Mouse (Mus musculus) forelimb bud, embryonic 11.5 days (tissue): ENCODE results near the gene Slc31a2.
"Not testable (repeated sequence)": the region's sequence is repeated elsewhere in the genome, so short reads cannot be mapped to it uniquely, and the experiment has no call there.

Source experiments
- DNase-seq: peaks from one replicate; pipeline ENCODE4 v3.0.0-alpha.2; 2012; ENCODE audit warnings: low read depth, low spot score

Slc31a2 gene

DNA sequence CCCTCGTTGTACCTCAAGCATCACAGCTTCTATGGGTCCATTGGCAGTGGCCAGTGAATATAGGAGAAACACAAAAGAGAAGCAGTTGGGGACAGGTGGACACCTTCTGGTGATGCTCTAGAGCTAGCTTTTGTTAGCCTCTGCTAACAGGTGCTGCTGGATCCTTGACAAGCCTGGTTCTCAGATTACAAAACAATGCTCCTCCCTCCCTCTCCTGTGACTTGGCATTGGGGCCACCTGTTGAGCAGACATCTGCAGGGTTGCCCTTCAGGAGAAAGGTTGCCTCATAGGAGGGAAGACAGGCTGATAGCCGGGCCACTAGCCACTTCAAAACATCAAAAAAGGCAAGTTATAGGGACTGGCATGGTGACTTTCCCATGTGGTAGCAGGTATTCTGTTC lies at the start of gene Slc31a2:
Slc31a2 (plus strand) TSS at position 287 of the 400 bp plus-strand sequence.
- no peak for DNase-seq

DNA sequence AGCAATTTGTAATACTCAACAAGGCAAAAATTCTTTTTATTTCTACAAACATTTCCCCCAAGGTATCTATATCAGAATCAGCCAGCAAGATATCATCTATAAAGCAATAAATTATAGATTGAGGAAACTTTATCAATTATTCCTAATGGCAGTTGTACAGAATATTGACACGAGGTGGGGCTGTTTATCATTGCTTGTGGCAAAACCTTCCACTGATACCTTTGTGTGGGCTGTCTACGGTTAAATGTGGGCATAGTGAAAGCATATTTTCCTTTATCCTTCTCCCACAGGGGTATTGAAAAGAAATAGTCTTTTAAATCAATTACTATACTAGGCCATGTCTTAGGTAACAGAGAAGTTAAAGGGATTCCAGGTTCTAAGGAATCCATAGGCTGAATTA lies 48.9 kb upstream of the Slc31a2 start:
- DNase-seq, result no peak

DNA sequence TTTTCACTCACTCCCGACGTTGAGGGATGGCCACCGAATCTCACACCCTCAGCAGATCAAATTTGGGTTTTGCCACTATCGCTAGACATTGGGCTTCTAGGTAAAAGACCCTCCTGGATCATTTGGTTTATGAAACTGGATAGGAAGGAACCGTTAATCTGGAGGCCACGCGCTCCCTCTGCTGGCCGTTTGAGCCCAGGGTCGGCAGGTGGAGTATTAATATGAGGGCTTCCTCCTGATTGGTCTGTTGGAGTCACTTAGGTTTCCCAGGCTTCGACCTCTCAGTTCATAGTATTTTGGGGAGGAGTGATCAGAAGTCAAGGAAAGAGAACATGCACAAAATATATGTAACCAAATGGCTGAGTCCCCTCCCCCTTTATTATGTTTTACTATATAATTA lies 34.0 kb upstream of the Slc31a2 start:
- DNase-seq, result peak; percentile 26

DNA sequence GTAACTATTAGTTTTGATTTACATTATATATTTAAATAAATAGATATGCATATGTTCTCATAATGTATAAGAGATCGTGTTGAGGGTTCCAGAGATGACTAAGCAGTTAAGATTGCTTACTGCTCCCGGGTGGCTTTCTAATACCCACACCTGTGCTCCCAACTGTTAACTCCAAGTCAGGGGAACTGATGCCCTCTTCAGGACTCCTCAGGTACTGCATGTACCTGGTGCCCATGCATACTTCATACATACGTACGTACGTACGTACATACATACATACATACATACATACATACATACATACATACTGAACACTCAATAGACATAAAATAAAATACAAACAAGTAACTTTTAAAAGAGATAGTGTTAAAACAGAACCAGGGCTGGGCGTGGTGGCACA lies 32.9 kb upstream of the Slc31a2 start:
- DNase-seq, result no peak

DNA sequence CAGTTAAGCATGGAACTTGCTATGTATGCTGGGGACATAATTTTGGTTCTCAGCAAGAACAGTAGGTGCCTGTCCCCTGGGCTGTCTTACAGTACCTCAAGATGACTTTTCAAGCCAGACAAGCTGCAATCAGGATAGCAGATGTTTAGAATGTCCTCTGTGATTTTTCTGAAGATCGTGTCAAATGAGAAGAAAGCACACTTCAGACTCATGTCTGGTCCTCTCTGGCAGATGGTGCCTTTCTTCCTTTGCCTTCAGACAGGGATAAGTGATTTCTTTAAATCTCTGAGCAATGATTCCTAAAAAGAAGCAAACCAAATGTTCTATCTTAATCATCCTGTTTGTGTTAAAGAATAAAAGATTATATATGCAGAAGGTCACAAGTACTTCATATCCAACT lies 32.2 kb upstream of the Slc31a2 start:
- no peak for DNase-seq

DNA sequence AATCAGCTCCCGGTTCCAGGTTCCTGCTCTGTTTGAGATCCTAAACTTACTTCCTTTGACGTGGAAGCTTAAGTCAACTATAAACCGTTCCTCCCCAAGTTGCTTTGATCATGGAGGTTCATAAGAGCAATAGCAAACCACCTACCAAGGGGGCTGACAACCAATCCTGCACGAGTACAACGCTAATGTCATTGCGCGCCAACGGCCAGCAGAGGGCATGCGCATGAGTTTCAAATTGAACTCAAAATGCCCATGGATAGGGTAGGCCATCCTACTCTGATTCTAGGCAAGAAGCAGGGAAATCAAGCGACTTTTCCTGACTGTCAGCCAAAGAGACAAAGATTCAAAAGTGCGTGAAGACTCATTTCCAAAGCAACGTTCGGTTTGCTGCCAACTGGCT lies 31.6 kb upstream of the Slc31a2 start, which contains the start of gene Zfp37:
Zfp37 (minus strand) TSS at position 279 of the 400 bp plus-strand sequence.
- DNase-seq, result no peak

DNA sequence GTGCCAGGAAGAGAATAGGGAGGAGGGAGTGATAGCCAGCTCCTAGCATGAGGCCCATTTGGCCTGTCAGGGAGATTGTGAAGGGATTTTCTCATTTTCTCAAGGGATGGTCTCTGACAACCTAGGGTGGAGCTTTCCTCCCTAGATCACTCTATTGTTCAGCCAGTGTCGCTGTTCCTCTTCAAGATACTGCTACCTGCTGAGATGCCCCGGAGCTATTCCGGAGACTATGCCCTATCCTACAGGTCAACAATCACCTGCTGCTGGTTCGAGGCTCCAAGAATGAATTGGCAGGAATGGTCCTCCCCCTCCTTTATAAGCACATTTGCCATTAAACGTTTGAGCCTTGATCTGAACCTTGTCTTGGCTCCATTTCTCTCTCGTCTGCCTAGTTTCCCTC lies 21.8 kb upstream of the Slc31a2 start:
- no peak for DNase-seq

DNA sequence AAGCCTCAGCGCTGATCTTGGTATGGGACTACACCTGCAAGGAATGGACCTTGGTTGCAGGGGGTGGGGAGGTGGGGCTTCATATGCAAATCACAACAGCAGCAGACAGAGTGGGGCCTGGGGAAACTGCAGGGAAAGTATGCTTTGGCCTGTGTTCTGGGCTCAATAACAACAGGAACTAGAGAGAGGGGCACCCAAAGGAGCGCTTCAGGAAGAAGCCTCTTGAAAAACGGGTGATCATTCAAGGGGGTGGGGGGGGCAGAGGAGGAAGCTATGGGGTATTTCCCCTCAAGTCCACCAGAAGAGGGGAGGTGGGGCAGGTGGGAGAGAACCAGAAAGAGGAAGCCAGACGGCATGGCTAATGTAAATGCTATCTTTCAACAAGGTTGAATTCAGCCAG lies 14.0 kb upstream of the Slc31a2 start:
- no peak for DNase-seq

DNA sequence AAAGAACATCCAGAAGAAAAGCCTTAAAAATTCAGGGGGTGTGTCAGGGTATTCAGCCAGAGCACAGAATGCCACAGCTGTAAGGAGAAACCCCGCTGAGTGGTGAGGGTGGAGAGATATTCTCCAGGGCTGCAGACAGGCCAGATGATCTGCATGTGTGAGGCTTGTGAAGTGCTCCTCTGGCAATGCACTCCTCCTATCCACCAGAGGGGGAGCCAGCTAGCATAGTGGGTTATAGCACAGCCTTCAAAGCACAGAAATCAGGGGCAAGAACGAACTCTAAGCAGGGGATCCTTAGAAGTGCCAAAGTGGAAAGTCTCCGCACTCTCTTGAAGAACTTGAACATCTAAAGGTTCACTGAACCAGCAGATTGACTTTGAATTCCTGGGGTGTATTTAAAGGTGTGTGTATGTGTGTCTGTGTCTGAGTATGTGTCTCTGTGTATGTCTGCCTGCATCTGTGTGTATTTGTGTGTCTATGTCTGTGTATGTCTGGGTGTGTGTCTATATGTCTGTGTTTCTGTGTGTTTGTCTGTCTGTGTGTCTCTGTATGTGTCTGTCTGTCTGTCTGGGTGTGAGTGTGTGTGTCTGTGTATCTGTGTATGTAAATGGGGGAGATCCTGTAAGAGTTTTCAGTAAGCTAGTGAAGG lies 11.3 kb upstream of the Slc31a2 start:
- peak; percentile 32 for DNase-seq

DNA sequence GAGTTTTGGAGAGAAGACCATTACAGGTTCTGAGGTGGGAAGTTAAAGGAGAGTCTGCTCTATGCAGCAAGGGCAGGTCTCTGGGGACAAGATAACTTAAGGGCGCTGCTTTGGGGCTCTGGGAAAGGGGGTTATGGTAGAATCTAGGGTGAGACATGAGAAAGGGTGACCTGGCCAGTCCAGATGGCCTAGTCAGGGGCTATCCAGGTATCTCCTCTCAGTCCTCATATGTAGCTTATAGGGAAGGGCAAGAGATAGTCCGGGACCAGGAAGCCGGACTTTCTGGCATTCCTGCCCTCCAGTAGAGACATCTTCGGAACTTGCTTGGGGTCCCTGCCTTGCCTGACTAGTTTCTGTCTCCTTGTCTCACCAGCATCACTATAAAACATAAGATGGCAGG lies 10.6 kb upstream of the Slc31a2 start:
- no peak for DNase-seq

DNA sequence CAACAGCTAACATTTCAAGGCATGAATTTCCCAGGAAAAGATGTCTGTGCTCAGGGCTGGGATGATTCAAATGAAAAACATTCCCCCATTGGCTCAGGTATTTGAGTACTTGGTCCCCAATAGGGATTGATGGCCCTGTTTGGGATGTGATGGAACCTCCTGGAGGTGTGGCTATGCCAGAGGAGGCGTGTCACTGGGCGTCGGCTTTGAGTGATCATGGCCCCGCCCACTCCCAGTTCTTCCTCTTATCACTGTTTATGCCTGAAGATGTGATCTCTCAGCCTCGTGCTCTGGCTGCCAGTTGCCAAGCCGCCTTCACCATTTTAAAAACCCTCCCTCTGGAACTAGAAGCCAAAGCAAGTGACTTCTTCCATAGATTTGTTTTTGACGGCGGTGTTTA lies 7.8 kb upstream of the Slc31a2 start:
- DNase-seq, result no peak

DNA sequence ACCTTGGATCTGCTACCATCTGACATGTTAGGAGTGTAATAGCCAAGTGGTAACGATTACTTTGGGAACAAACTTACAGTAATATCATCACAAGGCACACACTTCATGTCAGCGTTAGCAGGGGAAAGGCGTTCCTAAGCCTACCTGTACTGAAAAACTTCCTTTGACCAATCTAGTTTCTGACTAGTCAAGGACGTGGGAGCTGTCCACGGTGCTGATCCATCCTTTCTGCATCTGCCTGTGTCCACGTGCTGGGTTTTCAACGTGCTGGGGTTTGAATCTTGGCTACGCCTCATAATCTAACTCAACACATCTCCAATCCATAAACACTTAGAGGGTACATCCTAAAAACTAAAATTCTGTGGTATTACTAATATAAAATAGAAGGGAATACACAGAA lies 5.4 kb upstream of the Slc31a2 start:
- DNase-seq, result peak; percentile 79

DNA sequence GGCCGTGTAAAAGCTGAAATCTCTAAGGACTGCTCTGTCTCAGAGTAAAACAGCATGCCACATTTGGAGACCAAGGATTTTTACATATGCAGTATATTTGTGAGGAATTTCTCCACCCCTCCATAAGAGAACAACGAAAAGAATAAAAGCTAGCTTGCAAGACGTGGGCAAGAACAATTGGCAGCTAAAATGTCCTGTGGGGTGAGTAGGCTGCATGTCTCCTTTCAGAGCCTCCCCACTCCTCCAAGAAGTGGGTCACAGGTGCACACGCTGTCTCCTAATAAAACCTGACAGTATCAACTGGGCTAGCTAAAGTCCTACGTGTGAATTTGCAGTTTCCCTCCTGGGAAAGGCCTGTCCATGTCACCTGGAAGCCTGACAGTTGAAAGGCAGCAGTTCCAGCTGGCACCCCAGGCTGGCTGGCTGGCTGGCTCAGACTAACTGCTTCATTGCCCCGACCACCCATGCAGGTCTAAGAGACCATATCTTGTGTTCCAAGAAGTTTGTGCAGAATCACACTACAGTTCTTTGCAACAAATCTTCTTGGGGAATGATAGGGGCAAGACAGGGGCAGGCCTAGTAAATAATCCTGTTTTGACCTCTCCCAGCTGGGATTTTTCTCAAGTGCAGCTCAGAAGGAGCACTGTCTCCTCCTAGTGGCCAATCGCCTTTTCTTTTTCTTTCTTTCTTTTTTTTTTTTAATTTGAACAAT lies 927 bp downstream of the Slc31a2 start:
- DNase-seq, result peak; percentile 21

DNA sequence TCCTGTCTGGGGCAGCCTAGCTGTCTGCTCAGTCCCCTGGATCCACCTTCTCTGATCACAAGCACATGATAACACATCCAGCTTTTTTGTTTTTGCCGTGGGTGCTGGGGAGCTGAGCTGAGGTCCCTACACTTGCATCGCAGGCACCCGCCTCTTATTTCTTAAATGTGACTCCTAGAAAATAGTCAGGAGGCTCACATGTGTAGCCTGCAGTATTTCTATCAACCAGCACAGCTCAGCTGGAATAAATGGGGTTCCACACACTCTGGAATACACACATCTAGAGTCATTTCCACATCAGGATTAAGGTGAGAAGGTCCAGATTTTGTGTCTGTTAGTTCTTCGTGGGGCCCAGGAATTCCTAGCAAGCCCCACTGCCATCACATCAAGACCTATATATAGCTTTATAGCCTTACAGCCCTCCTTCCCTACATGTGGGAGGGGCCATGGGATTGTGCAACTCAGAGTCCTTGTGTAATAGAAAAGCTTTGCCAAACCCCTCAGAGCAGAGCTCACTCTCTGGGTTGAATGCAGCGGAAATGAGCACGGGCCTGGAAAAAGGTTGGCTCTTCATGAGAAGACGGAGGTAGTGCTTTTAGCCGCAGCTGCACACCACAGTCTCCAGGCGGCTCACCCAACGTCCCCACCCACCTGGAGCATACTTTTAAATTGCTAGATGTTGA lies 2.9 kb downstream of the Slc31a2 start:
- DNase-seq, result no peak

DNA sequence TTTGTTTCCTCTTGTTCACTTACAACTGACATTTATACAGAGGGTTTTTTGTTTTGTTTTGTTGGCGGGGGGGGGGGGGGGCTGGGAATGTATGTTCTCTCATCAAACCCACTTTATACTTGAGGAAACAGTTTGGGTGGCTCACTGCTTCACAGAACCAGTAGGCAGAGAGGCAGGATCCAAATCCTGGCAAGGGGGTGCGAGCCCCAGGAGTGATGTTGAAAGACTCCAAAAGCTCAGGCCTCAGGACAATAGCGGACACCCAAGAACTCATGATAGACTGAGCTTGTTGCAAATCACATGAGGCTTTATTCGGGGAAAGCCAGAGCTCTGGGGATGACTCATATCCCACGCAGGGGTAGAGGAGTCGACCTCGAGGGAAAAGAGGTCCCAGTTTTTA lies 3.7 kb downstream of the Slc31a2 start:
- DNase-seq, result not testable (repeated sequence)

DNA sequence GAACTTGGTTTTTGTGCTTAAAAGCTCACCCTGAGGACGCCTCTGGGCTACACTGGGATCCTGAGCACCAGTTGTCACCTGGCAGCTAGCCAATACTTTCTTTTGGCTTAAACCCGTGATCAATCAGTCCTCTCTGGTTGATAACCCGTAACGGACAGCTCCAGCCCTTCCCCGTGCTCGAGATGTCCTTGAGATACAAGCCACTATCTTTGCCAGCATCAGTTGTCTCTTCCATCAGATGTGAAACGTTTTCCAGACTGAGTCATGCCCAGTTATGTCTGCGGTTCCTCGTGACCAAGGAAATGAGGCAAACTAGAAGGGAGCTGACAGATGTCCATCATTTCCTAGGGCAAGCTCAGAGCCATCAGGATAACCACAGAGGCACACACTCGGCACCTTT lies 4.7 kb downstream of the Slc31a2 start:
- DNase-seq, result no peak

DNA sequence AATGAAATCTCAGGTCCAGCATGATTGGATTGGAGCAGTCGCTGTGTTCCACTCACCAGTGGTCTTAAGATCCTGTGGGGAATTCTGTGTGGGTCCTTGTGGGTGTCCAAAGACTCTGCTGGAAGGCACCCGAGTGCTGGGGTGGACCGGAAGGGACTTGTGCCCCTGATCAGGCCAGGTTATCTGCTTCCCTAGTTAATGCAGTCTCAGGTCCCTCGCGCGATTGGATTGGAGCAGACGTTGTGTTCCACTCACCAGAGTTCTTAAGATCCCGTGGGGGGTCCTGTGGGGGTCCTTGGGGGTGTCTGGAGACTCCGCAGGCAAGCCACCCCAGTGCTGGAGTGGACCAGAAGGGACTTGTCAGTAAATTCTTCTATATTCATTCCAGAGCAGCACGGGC lies 10.3 kb downstream of the Slc31a2 start:
- no peak for DNase-seq

DNA sequence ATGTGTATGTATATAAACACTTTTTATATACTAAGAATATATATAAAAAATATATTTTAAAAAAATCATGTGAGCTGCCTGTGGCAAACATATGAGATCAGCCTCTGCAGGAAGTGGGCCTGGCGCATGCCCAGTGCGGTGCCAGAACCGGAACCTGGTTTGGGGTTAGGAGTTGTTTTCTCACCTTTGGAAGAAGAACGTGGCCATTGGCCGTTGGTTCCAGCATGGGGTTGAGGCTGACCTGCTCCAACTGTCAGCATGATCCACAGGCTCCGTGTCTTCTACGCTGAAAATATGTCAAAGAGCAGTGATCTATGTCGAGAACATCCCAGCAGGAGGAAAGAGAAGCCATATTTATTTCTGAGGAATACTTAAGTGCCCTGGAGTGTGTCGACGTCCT lies 11.6 kb downstream of the Slc31a2 start:
- DNase-seq, result no peak

DNA sequence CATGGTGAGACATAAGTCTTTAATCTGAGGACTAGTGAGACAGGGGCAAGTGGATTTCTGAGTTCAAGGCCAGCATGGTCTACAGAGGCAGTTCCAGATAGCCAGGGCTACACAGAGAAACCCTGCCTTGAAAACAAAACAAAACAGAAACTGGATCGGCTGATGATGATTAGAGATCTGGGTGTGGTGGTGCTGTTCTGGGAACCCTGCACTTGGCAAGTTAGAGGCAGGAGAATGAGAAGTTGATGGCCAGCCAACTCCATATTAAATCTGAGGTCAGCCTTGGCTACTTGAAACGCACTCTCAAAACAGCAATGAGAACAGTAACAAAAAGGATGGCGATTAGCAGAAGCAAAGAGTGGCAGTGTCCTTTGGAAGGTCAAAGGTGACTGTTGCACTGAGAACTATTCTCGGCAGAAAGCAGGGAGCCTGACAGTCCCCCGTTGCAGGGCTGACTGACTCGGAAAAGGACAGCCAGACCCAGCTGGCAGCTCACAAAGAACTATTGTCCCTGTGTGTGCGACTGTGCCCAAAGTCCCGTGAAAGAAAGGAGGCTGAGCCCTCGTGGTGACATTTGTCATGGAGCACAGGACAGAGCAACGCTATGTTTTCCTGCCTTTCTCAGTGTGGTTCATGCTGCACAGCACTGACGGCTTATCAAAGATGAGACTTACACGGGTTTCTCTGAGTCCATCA lies 12.6 kb downstream of the Slc31a2 start:
- DNase-seq, result no peak

DNA sequence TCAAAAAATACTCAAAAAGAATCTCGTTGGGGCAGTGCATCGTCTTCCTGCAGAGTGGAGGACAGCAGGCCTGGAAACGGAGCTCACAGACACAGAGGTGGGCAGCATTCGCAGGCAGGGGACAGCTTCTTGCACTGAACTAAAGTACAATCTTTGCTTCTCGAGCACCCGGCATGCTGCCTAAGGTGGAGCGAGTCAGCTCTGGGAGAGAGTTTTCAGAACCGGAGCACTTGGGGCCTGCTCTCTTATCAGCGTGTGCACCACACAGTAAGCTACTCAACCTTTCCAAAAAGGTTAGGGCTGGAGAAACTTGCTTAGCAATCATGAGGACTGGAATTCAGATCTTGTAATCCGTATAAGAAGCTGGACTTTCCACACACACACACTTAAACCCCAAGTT lies 14.3 kb downstream of the Slc31a2 start:
- no peak for DNase-seq

DNA sequence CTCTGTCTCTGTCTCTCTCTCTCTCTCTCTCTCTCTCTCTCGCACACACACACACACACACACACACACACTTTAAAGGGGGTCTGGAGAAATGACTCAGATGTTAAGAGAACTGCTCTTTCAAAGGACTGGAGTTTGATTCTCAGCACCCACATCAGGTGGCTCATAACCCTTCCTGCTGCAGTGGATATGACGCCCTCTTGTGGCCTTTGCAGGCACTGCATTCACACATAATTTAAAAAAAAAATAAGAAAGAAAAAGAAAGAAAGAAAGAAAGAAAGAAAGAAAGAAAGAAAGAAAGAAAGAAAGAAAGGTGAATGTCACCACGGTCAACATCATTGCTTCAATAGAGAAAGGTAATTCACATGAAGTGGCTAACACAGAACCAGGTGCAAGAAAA lies 14.9 kb downstream of the Slc31a2 start:
- DNase-seq, result no peak

DNA sequence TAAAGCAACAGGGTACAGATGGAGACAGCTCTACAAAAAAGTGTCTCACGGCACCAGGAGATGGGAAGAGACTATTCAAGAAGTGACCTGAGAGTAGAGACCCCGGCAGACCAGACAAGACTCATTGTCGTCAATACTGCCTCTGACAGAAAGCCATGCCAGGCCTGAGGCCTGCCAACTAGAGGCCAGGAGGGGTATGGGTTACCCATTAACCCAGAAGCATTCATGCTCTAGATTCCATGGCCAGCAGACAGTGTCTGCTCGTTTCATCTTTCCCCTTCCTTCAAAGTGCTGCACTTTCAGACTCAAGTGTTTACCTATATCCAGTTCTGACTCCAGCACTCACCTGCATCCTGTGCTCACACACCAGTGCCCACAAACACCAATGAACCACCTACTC lies 15.7 kb downstream of the Slc31a2 start:
- DNase-seq, result no peak
